Mouse (Mus musculus): ENCODE measurements at regions not wholly inside any gene's neighbourhood (a gene's known extent, or its start where the extent isn't known, plus 50 kb on each side); places are given as distances from the start of the nearest gene placed in this dataset.

DNA sequence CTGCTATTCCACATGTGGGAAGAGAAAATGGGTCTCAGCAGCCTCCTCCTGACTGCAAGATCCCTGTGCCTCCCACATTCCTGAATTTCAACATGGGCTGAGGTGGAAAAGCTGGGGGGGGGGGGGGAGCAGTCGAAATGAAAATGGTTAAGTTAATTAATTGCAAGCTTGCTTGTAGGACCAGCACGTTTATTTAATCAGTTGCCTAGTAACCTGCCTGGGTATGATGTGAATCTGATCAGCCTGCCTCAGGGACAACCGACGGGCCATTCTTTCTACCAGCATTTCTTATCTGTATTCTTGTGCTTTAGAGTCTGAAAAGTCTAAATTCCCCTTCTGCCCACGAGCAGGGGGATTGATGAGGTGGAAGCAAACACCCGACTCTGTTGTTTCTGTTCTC lies 569.9 kb upstream of the Nox3 start:
- TF ChIP-seq GATA1 (IDR thresholded peaks at IDR 0.05; ENCODE audit: borderline replicate concordance, low read length) = no peak
- no peak for TF ChIP-seq FLI1 (IDR thresholded peaks at IDR 0.05; ENCODE audit: low read length)
